Mouse (Mus musculus) midbrain, embryonic 11.5 days (tissue): ENCODE measurements around the gene Pla2g5. TPM values are rescaled to one million over a fixed set of nuclear protein-coding genes. Genes with fewer than 3 reads are reported as not detected.

Experiments
- ATAC-seq: fragments of 200-750 bp; cut with Nextera tagmentation; 2 replicates; pipeline ENCODE4 v1.8.0; 2017; ENCODE audit warnings: moderate TSS enrichment, moderate library complexity; ENCODE audit not compliant: low FRiP score
- DNase-seq: peaks from one replicate; pipeline ENCODE4 v3.0.0; 2015; ENCODE audit warnings: low spot score; ENCODE audit errors: missing footprints
- H3K27ac ChIP-seq: fragments of 300-500 bp; sonication (generic); 2 replicates; pipeline ENCODE4 v1.5.1; 2014; ENCODE audit warnings: low read depth, low read length
- H3K27me3 ChIP-seq: fragments of 300-500 bp; sonication (generic); 2 replicates; pipeline ENCODE4 v1.6.1; 2014; ENCODE audit warnings: mild to moderate bottlenecking, low read length, moderate library complexity, mixed read lengths; ENCODE audit not compliant: control insufficient read depth, insufficient read depth
- H3K36me3 ChIP-seq: fragments of 300-500 bp; sonication (generic); 2 replicates; pipeline ENCODE4 v1.6.1; 2014; ENCODE audit warnings: mild to moderate bottlenecking, low read length, moderate library complexity, mixed read lengths; ENCODE audit not compliant: control insufficient read depth, insufficient read depth
- H3K4me1 ChIP-seq: fragments of 300-500 bp; sonication (generic); 2 replicates; pipeline ENCODE4 v1.6.1; 2014; ENCODE audit warnings: low read length; ENCODE audit not compliant: control insufficient read depth, insufficient read depth
- H3K4me2 ChIP-seq: fragments of 300-500 bp; sonication (generic); 2 replicates; pipeline ENCODE4 v1.6.1; 2014; ENCODE audit warnings: mild to moderate bottlenecking, moderate library complexity
- H3K4me3 ChIP-seq: fragments of 300-500 bp; sonication (generic); 2 replicates; pipeline ENCODE4 v1.5.1; 2014; ENCODE audit warnings: low read depth, low read length
- H3K9ac ChIP-seq: fragments of 300-500 bp; sonication (generic); 2 replicates; pipeline ENCODE4 v1.6.1; 2014; ENCODE audit warnings: low read length
- H3K9me3 ChIP-seq: fragments of 300-500 bp; sonication (generic); 2 replicates; pipeline ENCODE4 v1.6.1; 2016; ENCODE audit warnings: low read length; ENCODE audit not compliant: control insufficient read depth
- WGBS: fragments of 180-500 bp; shearing (Covaris S2); extraction: QIAGEN DNeasy Blood & Tissue Kit; methylation state at CpG from one replicate; pipeline ENCODE4 v1.1.7; 2014; 5-methylcytosine and 5-hydroxymethylcytosine counted together
- polyA plus RNA-seq: library from polyadenylated mRNA; unstranded; fragments of >200 nt; fragmentation: Nextera tagmentation; extraction: Ambion mirVana; gene quantifications from 2 replicates; pipeline ENCODE4 v1.2.1, GENCODE M21; 2014

Gene Pla2g5
- polyA plus RNA-seq, 1 experiment from 2014 or later: not detected

DNA sequence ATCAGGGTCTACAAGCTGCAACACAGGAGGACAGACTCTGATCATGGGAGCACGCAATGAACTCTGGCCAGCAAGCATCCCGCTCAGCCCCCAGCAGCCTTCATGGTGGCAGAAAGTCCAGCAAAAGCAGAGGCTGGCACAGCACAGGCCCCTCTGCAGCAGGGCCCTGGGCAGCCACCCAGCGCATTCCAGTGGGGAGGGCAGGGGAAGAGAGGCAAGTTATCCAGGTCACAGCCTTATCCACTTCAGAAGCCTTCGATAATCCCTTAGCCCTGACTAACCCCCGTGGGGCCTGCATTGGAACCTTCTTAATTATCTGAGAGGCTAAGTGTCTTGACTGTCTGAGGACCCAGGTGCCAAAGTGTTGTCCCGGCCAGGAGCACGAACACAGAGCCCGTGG lies 44.2 kb downstream of the Pla2g5 start:
- no peak for DNase-seq
- 35% methylated on average over 8 of the region's 8 CpGs for WGBS

DNA sequence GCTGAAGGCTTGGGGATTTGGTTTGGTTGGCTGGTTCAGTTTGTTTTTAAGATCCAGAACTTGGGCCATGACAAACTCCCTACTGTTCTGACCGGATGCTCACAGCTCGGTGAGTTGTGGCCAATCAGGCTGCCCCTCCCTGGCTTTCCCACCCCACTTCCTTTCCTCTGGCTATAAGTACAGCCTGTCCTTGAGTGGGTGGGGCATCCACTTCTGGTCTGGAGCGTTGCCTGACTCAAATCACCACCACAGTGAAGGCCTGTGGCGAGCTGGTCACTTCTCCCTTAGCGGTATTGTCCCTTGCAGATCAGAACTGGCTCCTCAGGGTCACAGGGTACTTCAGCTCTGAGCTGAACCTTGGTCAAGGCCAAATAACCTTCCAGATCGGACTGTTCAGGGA lies 45.5 kb downstream of the Pla2g5 start:
- no peaks in the 10 kb centered on the region for H3K27me3 ChIP-seq
- ATAC-seq: no peak
- WGBS: 83% methylated on average over 6 of the region's 6 CpGs

More for the DNA sequence above, 44.2 kb downstream of the Pla2g5 start:
- no peaks in the 10 kb centered on the region for H3K27me3 ChIP-seq
- H3K4me2 ChIP-seq: no peak overlapping the region
- no peaks in the 10 kb centered on the region; the same call in 1 of the 2 replicates for H3K9me3 ChIP-seq
- no peak overlapping the region for H3K9ac ChIP-seq
- H3K27ac ChIP-seq: no peak overlapping the region
- H3K36me3 ChIP-seq: no peaks in the 10 kb centered on the region
- peaks cover 2% of the 10 kb centered on the region; the same call in 1 of the 2 replicates for H3K4me1 ChIP-seq
- H3K4me3 ChIP-seq: no peak overlapping the region
- no peak for ATAC-seq

DNA sequence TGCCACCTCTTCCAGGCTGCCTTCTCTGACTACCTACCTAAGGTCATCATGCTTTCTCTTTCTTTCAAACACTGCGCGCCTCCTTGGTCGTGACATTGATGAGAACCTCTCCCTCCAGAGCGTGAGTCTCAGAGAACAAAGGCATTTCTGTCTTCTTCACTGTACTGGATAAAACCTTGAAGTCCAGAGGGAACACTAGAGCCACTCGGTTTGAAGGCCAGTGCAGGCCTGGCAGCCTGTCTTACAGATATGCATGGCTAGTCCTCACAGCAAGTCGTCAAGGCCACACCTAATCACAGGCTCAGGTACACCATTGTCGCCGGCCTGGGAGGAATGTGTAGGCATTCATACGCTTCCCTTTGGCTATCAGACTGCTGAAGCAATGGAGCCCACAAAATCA lies 47.1 kb downstream of the Pla2g5 start:
- Histone ChIP-seq H3K27ac (no peak overlapping the region), H3K36me3 (no peaks in the 10 kb centered on the region), H3K4me3 (no peak overlapping the region), H3K9me3 (no peaks in the 10 kb centered on the region), H3K9ac (no peak overlapping the region), H3K27me3 (no peaks in the 10 kb centered on the region), H3K4me1 (peaks cover 2% of the 10 kb centered on the region; the same call in 1 of the 2 replicates), H3K4me2 (no peak overlapping the region)
- ATAC-seq (no peak), DNase-seq (no peak)
- 86% methylated on average over 9 of the region's 9 CpGs for WGBS

More for the DNA sequence above, 45.5 kb downstream of the Pla2g5 start:
- no peaks in the 10 kb centered on the region for H3K36me3 ChIP-seq
- H3K27ac ChIP-seq: no peak overlapping the region
- H3K4me1 ChIP-seq: peaks cover 2% of the 10 kb centered on the region; the same call in 1 of the 2 replicates
- H3K4me3 ChIP-seq: no peak overlapping the region
- no peak for DNase-seq
- no peak overlapping the region for H3K9ac ChIP-seq
- no peak overlapping the region for H3K4me2 ChIP-seq
- no peaks in the 10 kb centered on the region; the same call in 1 of the 2 replicates for H3K9me3 ChIP-seq

DNA sequence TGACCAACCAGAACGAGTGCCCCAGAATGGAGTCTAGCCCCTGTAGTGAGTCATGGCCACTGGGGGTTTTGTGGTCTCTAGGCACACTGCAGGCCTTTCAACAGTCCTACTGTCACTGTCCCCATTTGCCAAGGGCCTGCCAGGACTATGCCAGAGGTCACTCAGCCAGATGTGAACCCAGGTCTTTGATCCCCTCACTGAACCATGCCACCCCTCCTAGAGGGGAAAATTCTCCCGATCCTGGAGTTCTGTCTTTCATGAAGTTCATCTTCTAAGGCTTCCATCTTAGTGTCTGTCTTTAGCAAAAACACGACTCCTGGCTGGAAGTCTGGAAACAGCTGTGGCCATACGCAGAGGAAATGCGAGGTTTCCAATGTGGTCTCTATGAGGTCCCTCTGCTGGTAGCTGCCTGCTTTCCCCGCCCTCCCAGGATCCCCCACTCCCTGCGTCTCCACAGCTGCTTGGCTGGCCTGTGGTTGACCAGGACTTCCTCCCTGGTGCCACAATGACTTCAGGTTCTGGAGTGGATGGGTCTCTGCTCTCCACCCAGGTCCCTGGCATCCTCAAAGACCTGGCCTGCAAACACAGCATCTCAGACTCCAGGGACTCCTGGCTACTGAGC lies 56.3 kb downstream of the Pla2g5 start:
- no peak for ATAC-seq
- Histone ChIP-seq H3K9ac (no peak overlapping the region), H3K9me3 (no peaks in the 10 kb centered on the region), H3K27me3 (no peaks in the 10 kb centered on the region), H3K4me3 (no peak overlapping the region), H3K4me2 (no peak overlapping the region), H3K4me1 (no peaks in the 10 kb centered on the region), H3K36me3 (no peaks in the 10 kb centered on the region), H3K27ac (no peak overlapping the region)
- no peak for DNase-seq
- 73% methylated on average over 7 of the region's 7 CpGs for WGBS

DNA sequence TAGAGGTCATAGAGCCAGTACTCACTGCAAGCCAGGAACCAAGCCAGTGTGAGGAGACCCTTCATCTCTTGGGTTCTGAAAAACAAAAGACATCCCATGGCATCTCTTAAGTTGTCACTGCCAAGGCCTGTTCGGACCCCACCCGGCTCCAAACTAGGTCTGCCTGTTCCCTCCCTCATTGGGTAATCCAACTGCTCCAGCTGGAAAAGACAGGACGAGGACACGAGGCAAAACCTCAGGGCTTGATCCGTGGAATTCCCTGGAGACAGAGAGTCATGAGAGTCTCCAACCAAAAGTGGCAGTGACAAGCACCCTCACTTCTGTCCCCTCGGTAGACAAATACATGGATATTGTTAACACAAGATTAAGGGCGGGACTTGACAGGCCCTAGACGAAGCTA lies 57.1 kb downstream of the Pla2g5 start:
- ATAC-seq: no peak
- Histone ChIP-seq H3K4me1 (no peaks in the 10 kb centered on the region), H3K4me2 (no peak overlapping the region), H3K4me3 (no peak overlapping the region), H3K36me3 (no peaks in the 10 kb centered on the region), H3K9me3 (no peaks in the 10 kb centered on the region), H3K27ac (no peak overlapping the region), H3K9ac (no peak overlapping the region), H3K27me3 (no peaks in the 10 kb centered on the region)
- DNase-seq: no peak
- 85% methylated on average over 8 of the region's 8 CpGs for WGBS

DNA sequence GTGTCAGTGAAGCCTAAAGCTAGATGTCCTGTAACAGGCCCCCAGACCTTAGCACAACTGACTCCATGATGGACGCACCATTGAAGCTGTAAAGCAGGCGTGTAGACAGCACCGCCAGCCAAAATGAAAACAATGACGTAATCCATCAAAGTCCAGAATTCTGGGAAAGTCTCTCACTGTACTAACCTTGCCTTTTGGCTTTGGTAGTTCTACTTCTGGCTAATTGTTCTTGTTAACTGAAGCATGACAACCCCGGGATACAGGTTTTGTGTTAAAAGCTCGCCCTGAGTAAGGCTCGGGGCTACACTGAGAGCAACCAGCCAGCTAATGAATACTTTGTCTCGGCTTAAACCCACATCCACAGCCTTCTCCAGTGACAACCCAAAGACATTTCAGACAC lies 58.0 kb downstream of the Pla2g5 start:
- H3K9me3 ChIP-seq: no peaks in the 10 kb centered on the region
- WGBS: 57% methylated on average over 8 of the region's 8 CpGs
- H3K36me3 ChIP-seq: no peaks in the 10 kb centered on the region
- ATAC-seq (no peak), DNase-seq (no peak)
- no peaks in the 10 kb centered on the region for H3K27me3 ChIP-seq
- H3K27ac ChIP-seq: no peak overlapping the region
- H3K9ac ChIP-seq: no peak overlapping the region
- no peak overlapping the region for H3K4me2 ChIP-seq
- H3K4me3 ChIP-seq: no peak overlapping the region
- H3K4me1 ChIP-seq: no peaks in the 10 kb centered on the region

DNA sequence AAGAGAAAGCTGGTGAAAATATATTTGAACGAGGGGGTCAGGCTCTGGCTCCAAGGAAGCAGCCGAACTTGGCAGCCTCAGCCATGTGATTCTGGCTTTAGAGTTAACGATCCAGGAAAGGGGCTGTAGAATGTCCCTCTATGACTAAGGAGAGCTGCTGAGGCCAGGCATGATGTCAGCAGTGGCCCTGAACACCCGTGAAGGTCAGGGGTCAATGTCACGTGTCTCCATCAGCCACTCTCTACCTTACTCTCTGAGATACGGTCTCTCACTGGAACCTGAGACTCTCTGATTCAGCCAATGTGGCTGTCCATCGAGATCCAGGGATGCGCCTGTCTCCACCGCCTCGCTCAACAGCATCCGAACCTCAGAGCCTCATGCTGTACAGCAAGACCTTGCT lies 60.4 kb downstream of the Pla2g5 start:
- Histone ChIP-seq H3K4me1 (no peaks in the 10 kb centered on the region), H3K4me3 (no peak overlapping the region), H3K27ac (no peak overlapping the region), H3K9ac (no peak overlapping the region), H3K36me3 (no peaks in the 10 kb centered on the region), H3K9me3 (no peaks in the 10 kb centered on the region), H3K27me3 (no peaks in the 10 kb centered on the region), H3K4me2 (no peak overlapping the region)
- no peak for DNase-seq
- 89% methylated on average over 11 of the region's 11 CpGs for WGBS
- no peak for ATAC-seq

DNA sequence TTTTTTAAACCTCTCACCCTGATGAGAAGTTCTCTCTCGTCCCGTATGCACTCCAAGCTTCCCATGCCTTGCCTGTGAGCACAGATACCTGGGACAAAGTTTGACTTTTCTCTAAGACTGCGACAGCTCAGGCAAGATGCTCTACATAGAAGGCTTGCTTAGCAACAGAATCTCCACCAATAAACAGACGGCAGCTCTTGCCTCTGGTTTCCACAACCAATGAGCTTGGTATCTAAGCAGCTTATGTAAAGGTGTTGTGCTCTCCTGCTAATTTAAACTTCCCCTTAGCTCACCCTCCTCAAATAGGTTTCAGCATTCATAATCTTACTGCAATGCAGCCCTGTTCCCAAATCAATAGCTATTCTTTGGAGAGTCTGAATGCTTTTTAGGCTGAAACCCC lies 61.7 kb downstream of the Pla2g5 start:
- no peak for DNase-seq
- Histone ChIP-seq H3K9ac (no peak overlapping the region), H3K27me3 (no peaks in the 10 kb centered on the region), H3K4me2 (no peak overlapping the region), H3K9me3 (no peaks in the 10 kb centered on the region), H3K4me3 (no peak overlapping the region), H3K27ac (no peak overlapping the region), H3K4me1 (no peaks in the 10 kb centered on the region), H3K36me3 (no peaks in the 10 kb centered on the region)
- ATAC-seq: no peak
- 86% methylated on average over 4 of the region's 4 CpGs for WGBS

DNA sequence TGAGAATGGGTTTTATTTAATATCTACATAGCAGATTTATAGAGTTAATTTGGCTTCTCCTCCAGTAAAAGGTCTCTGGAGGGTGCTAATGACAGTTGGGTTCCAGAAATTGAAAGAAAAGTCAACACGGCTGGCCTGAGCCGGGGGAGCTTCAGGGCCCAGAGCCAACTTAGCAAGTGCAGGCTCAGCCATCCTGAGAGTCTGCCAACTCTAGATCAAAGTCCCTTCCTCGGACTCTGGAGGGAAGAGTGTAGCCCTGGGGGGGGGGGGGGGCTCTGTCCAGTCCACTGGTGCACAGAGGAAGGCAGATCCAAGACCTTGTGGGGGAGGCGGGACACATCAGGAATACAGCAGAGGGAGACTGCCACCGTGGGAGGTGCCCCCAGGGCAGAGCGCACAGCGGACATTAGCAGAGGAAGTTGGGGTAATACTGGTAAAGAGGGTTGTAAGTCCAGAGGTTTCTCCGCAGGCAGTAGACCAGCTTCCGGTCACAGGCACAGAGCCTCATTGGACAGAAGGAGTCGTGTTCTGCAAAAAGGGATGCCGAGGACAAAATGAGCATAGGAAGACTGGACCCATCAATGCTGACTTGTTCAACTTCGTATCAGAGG lies 63.0 kb downstream of the Pla2g5 start:
- 87% methylated on average over 12 of the region's 12 CpGs for WGBS
- Histone ChIP-seq H3K36me3 (no peaks in the 10 kb centered on the region), H3K4me2 (no peak overlapping the region), H3K4me1 (no peaks in the 10 kb centered on the region), H3K4me3 (no peak overlapping the region), H3K27me3 (no peaks in the 10 kb centered on the region), H3K9me3 (no peaks in the 10 kb centered on the region), H3K9ac (no peak overlapping the region), H3K27ac (no peak overlapping the region)
- DNase-seq: no peak
- no peak for ATAC-seq
